In the genomic region with DNA sequence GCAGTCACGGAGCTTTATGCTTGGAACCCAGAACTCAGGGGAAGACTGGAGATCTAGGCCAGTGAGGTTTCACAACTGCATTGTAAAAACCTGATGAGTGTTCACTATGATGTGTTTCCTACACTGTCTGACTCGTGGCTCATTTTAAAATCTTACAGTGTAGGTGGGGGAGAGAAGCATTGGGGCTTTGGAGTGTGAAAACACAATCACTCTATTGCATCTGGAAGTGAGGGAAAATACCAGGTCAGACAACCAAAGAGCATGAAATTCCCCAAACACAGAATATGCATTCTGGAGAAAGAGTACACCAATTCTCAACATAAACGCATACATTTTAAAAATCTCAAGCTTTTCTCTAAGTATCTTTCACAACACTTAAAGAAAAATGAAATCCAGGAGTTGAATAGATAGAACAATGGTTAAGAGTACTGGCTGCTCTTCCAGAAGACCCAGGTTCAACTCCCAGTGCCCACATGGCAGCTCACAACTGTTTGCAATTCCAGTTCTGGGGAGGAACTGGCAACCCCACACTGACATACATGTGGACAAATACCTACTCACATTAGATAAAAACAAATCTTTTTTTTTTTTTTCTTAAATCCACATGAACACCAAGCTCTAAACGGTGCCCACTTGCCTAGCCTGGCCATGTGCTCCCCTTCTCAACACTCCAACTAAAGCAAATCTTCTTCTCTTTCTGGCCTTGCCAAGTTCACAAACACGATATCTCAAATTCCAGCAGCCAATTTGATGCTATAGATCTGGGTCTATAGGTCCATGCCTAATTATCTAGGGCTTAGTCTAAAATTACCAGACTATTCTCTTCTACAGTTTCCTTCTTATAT, we compare ENCODE assay signal across 27 mouse cellular contexts. TPM values are rescaled to one million over a fixed set of nuclear protein-coding genes. Genes with fewer than 3 reads are reported as not detected.
DNase-seq lines count a peak whose midpoint lies in the region; ATAC-seq and TF ChIP-seq lines count a peak whose summit lies in the region.
"Had no signal": no experiment of that assay in that cellular context is flagged by ENCODE, and none has a peak within 500 bp of the region (broad histone marks: within the 10 kb centered on the region; RNA-seq: fewer than 3 reads in every experiment).

No protein-coding gene starts in this region.

- no peak for TF ChIP-seq EP300 in liver, embryonic 14.5 days (IDR thresholded peaks at IDR 0.05; ENCODE audit: low read depth)
- TF ChIP-seq EP300 in stomach, postnatal 0 days (optimal IDR thresholded peaks at IDR 0.05): no peak

- no peaks in the 10 kb centered on the region for H3K4me1 ChIP-seq in intestine, embryonic 14.5 days (replicated peaks; ENCODE audit: control insufficient read depth, insufficient read depth, low read length)
- H3K4me1 ChIP-seq in intestine, embryonic 16.5 days (ENCODE audit: control insufficient read depth, insufficient read depth, low read length): no peaks in the 10 kb centered on the region
- H3K4me1 ChIP-seq in liver, embryonic 14.5 days (replicated peaks; ENCODE audit: control insufficient read depth in 2 of 2, insufficient read depth in 2 of 2, low read length in 1 of 2): no peaks in the 10 kb centered on the region
- no peaks in the 10 kb centered on the region for H3K4me1 ChIP-seq in liver, embryonic 11.5 days (replicated peaks; ENCODE audit: control insufficient read depth, insufficient read depth, low read length)
- H3K4me1 ChIP-seq in liver, embryonic 16.5 days (ENCODE audit: control insufficient read depth, low read depth, low read length): no peaks in the 10 kb centered on the region
- no peaks in the 10 kb centered on the region for H3K4me1 ChIP-seq in stomach, postnatal 0 days (replicated peaks; ENCODE audit: control insufficient read depth, insufficient read depth)
- H3K4me1 ChIP-seq: forebrain, embryonic 10.5 days; forebrain, embryonic 13.5 days; heart, embryonic 10.5 days; heart, embryonic 13.5 days had no signal

- H3K9me3 ChIP-seq in intestine, embryonic 14.5 days (ENCODE audit: control insufficient read depth, low read length): no peaks in the 10 kb centered on the region
- no peaks in the 10 kb centered on the region; the same call in 1 of the 2 replicates for H3K9me3 ChIP-seq in intestine, embryonic 16.5 days (ENCODE audit: control insufficient read depth, low read length)
- H3K9me3 ChIP-seq in liver, embryonic 14.5 days (ENCODE audit: control insufficient read depth, low read length): no peaks in the 10 kb centered on the region
- H3K9me3 ChIP-seq in liver, embryonic 11.5 days (ENCODE audit: control insufficient read depth, low read length): no peaks in the 10 kb centered on the region
- no peaks in the 10 kb centered on the region for H3K9me3 ChIP-seq in liver, embryonic 16.5 days (replicated peaks; ENCODE audit: control insufficient read depth, low read length)
- no peaks in the 10 kb centered on the region for H3K9me3 ChIP-seq in stomach, postnatal 0 days (ENCODE audit: control insufficient read depth, low read length)
- H3K9me3 ChIP-seq: forebrain, embryonic 13.5 days; heart, embryonic 10.5 days; heart, embryonic 13.5 days had no signal

- H3K9ac ChIP-seq in intestine, embryonic 14.5 days (ENCODE audit: low read length): no peak overlapping the region
- no peak overlapping the region for H3K9ac ChIP-seq in intestine, embryonic 16.5 days (ENCODE audit: low read depth, low read length)
- H3K9ac ChIP-seq in liver, embryonic 14.5 days (replicated peaks): no peak overlapping the region
- H3K9ac ChIP-seq in liver, embryonic 11.5 days (ENCODE audit: low read depth, low read length): no peak overlapping the region
- H3K9ac ChIP-seq in liver, embryonic 16.5 days (ENCODE audit: low read depth, low read length): no peak overlapping the region
- H3K9ac ChIP-seq in stomach, postnatal 0 days (ENCODE audit: low read length): no peak overlapping the region
- H3K9ac ChIP-seq: forebrain, embryonic 13.5 days; heart, embryonic 13.5 days; hindbrain, embryonic 14.5 days had no signal

- 80% methylated on average over 5 of the region's 5 CpGs for WGBS in intestine, embryonic 14.5 days
- 76% methylated on average over 5 of the region's 5 CpGs for WGBS in intestine, embryonic 16.5 days
- 47% methylated on average over 5 of the region's 5 CpGs for whole genome bisulfite sequencing in liver, embryonic 14.5 days (ENCODE audit: insufficient replicate concordance)
- 71% methylated on average over 5 of the region's 5 CpGs for WGBS in liver, embryonic 11.5 days
- 49% methylated on average over 5 of the region's 5 CpGs for WGBS in liver, embryonic 16.5 days (ENCODE audit: insufficient replicate concordance)
- WGBS in stomach, postnatal 0 days: 81% methylated on average over 5 of the region's 5 CpGs

- H3K27me3 ChIP-seq in intestine, embryonic 14.5 days (replicated peaks; ENCODE audit: control insufficient read depth, insufficient read depth, low read length): no peaks in the 10 kb centered on the region
- no peaks in the 10 kb centered on the region for H3K27me3 ChIP-seq in intestine, embryonic 16.5 days (replicated peaks; ENCODE audit: control insufficient read depth, insufficient read depth, low read length)
- no peaks in the 10 kb centered on the region for H3K27me3 ChIP-seq in liver, embryonic 14.5 days (ENCODE audit: control insufficient read depth, insufficient read depth, low read length)
- no peaks in the 10 kb centered on the region for H3K27me3 ChIP-seq in liver, embryonic 11.5 days (replicated peaks; ENCODE audit: control insufficient read depth, insufficient read depth, low read length)
- no peaks in the 10 kb centered on the region for H3K27me3 ChIP-seq in liver, embryonic 16.5 days (ENCODE audit: control insufficient read depth, insufficient read depth, low read depth, low read length)
- H3K27me3 ChIP-seq in stomach, postnatal 0 days (ENCODE audit: control insufficient read depth, insufficient read depth, low read length): no peaks in the 10 kb centered on the region
- H3K27me3 ChIP-seq: forebrain, embryonic 13.5 days; heart, embryonic 13.5 days had no signal

- no peak overlapping the region for H3K4me2 ChIP-seq in intestine, embryonic 14.5 days (ENCODE audit: low read length)
- H3K4me2 ChIP-seq in intestine, embryonic 16.5 days (ENCODE audit: low read depth, low read length): no peak overlapping the region
- H3K4me2 ChIP-seq in liver, embryonic 14.5 days (ENCODE audit: low read depth): peak overlapping the region; percentile 27; the same call in 1 of the 2 replicates
- no peak overlapping the region for H3K4me2 ChIP-seq in liver, embryonic 11.5 days
- H3K4me2 ChIP-seq in liver, embryonic 16.5 days (ENCODE audit: low read depth, low read length): 0 out of 2 replicates have a peak overlapping the region, but pooled peaks have one; percentile 11
- no peak overlapping the region for H3K4me2 ChIP-seq in stomach, postnatal 0 days (replicated peaks; ENCODE audit: low read depth)
- H3K4me2 ChIP-seq: forebrain, embryonic 13.5 days; heart, embryonic 13.5 days; hindbrain, embryonic 14.5 days had no signal

- H3K4me3 ChIP-seq in intestine, embryonic 14.5 days (ENCODE audit: low read depth, low read length): no peak overlapping the region
- H3K4me3 ChIP-seq in intestine, embryonic 16.5 days (ENCODE audit: low read length): no peak overlapping the region
- no peak overlapping the region for H3K4me3 ChIP-seq in liver, embryonic 14.5 days (ENCODE audit: insufficient read depth in 1 of 2, low read depth in 2 of 2, low read length in 2 of 2)
- H3K4me3 ChIP-seq in liver, embryonic 11.5 days (ENCODE audit: low read depth, low read length): no peak overlapping the region
- peak overlapping the region; percentile 16; the same call in 1 of the 2 replicates for H3K4me3 ChIP-seq in liver, embryonic 16.5 days (ENCODE audit: low read depth, low read length)
- no peak overlapping the region for H3K4me3 ChIP-seq in stomach, postnatal 0 days (ENCODE audit: low read depth, low read length)
- H3K4me3 ChIP-seq: forebrain, embryonic 10.5 days; forebrain, embryonic 13.5 days; heart, adult 2 months; heart, embryonic 10.5 days; heart, embryonic 13.5 days had no signal

- no peaks in the 10 kb centered on the region for H3K36me3 ChIP-seq in intestine, embryonic 14.5 days (ENCODE audit: control insufficient read depth, insufficient read depth, low read length)
- no peaks in the 10 kb centered on the region for H3K36me3 ChIP-seq in intestine, embryonic 16.5 days (ENCODE audit: control insufficient read depth, insufficient read depth, low read length)
- no peaks in the 10 kb centered on the region for H3K36me3 ChIP-seq in liver, embryonic 14.5 days (replicated peaks; ENCODE audit: control insufficient read depth, insufficient read depth, low read depth)
- no peaks in the 10 kb centered on the region for H3K36me3 ChIP-seq in liver, embryonic 11.5 days (ENCODE audit: control insufficient read depth, insufficient read depth, low read length)
- H3K36me3 ChIP-seq in liver, embryonic 16.5 days (ENCODE audit: control insufficient read depth, insufficient read depth): no peaks in the 10 kb centered on the region
- no peaks in the 10 kb centered on the region for H3K36me3 ChIP-seq in stomach, postnatal 0 days (ENCODE audit: control insufficient read depth, insufficient read depth, low read length)
- H3K36me3 ChIP-seq: forebrain, embryonic 10.5 days; heart, embryonic 10.5 days; heart, embryonic 13.5 days had no signal

- no peak for ATAC-seq in intestine, embryonic 14.5 days (replicated peaks; ENCODE audit: low FRiP score, low TSS enrichment, low read depth)
- no peak for ATAC-seq in intestine, embryonic 16.5 days
- no peak for ATAC-seq in liver, embryonic 14.5 days (ENCODE audit: insufficient read depth)
- no peak for ATAC-seq in liver, embryonic 11.5 days (replicated peaks; ENCODE audit: low FRiP score)
- ATAC-seq in liver, embryonic 16.5 days (ENCODE audit: low read depth): no peak
- ATAC-seq in stomach, postnatal 0 days (ENCODE audit: low FRiP score, low TSS enrichment): no peak
- ATAC-seq: forebrain, embryonic 13.5 days; forebrain, embryonic 16.5 days; hindbrain, postnatal 0 days had no signal

- DNase-seq in intestine, embryonic 14.5 days (ENCODE audit: low spot score): peak; percentile 9
- DNase-seq in liver, embryonic 14.5 days (ENCODE audit: low read depth in 3 of 3, low spot score in 3 of 3): no peak
- DNase-seq in liver, embryonic 11.5 days (ENCODE audit: low spot score): no peak
- no peak for DNase-seq in stomach, postnatal 0 days (ENCODE audit: low spot score)
- DNase-seq: adrenal gland, adult 2 months; adrenal gland, postnatal 25 days; B cell, adult 2 months; cerebellum, adult 18-20 months; cerebellum, adult 9-10 months; cerebellum, postnatal 14 days; gastrocnemius, postnatal 10 days; gastrocnemius, postnatal 36 days; heart, adult 2 months; heart, postnatal 14 days; heart, postnatal 4 days had no signal

- no peak overlapping the region for H3K27ac ChIP-seq in intestine, embryonic 14.5 days (ENCODE audit: low read depth)
- no peak overlapping the region for H3K27ac ChIP-seq in intestine, embryonic 16.5 days (ENCODE audit: low read length)
- H3K27ac ChIP-seq in liver, embryonic 14.5 days: no peak overlapping the region
- H3K27ac ChIP-seq in liver, embryonic 11.5 days (ENCODE audit: low read depth, low read length): no peak overlapping the region
- H3K27ac ChIP-seq in liver, embryonic 16.5 days (ENCODE audit: low read length): no peak overlapping the region; the same call in 1 of the 2 replicates
- H3K27ac ChIP-seq in stomach, postnatal 0 days (replicated peaks): no peak overlapping the region
- H3K27ac ChIP-seq: forebrain, embryonic 10.5 days; forebrain, embryonic 13.5 days; heart, adult 2 months; heart, embryonic 10.5 days; heart, embryonic 13.5 days; hindbrain, embryonic 14.5 days; hindbrain, postnatal 0 days had no signal

- no peak for TF ChIP-seq CTCF in liver, embryonic 14.5 days (IDR thresholded peaks at IDR 0.05; ENCODE audit: low read depth)
- TF ChIP-seq CTCF in stomach, postnatal 0 days (IDR thresholded peaks at IDR 0.05; ENCODE audit: low read depth): no peak

RNA-seq across cellular contexts. Expression of gene Timd2, which starts 9.2 kb away (rescaled TPM):
- 0.09 TPM in 1 of 2 replicates, not detected in the other for polyA plus RNA-seq in intestine, embryonic 14.5 days (2014; fragmentation: Nextera tagmentation; extraction: Ambion mirVana)
- polyA plus RNA-seq in intestine, embryonic 16.5 days (2015; fragmentation: Nextera tagmentation; extraction: Ambion mirVana): 1.8 and 2.4 TPM in 2 replicates
- polyA plus RNA-seq in liver, embryonic 14.5 days (2012; rRNA removed): 19.3 and 31.1 TPM in 2 replicates
- polyA plus RNA-seq in liver, embryonic 14.5 days (2014; fragmentation: Nextera tagmentation; extraction: Ambion mirVana): 39.3 and 39.7 TPM in 2 replicates
- polyA plus RNA-seq in liver, embryonic 11.5 days (2014; fragmentation: Nextera tagmentation; extraction: Ambion mirVana): 4.8 and 6.7 TPM in 2 replicates
- polyA plus RNA-seq in liver, embryonic 16.5 days (2015; fragmentation: Nextera tagmentation; extraction: Ambion mirVana): 55.6 and 56.4 TPM in 2 replicates
- 0.17 TPM in 1 of 2 replicates, not detected in the other for polyA plus RNA-seq in stomach, postnatal 0 days (2015; fragmentation: Nextera tagmentation; extraction: Ambion mirVana)
- polyA plus RNA-seq: adrenal gland, adult 2 months; embryonic facial prominence, embryonic 11.5 days; forebrain, embryonic 13.5 days; heart, adult 2 months; hindbrain, embryonic 11.5 days; hindbrain, embryonic 14.5 days; hindbrain, postnatal 0 days had no signal

RNA-seq across cellular contexts. Expression of gene Havcr1, which starts 37.2 kb away (rescaled TPM):
- polyA plus RNA-seq in intestine, embryonic 14.5 days (2014; fragmentation: Nextera tagmentation; extraction: Ambion mirVana): not detected in 2 replicates
- polyA plus RNA-seq in intestine, embryonic 16.5 days (2015; fragmentation: Nextera tagmentation; extraction: Ambion mirVana): 0.12 TPM in 1 of 2 replicates, not detected in the other
- polyA plus RNA-seq in liver, embryonic 14.5 days (2012; rRNA removed): not detected in 2 replicates
- polyA plus RNA-seq in liver, embryonic 14.5 days (2014; fragmentation: Nextera tagmentation; extraction: Ambion mirVana): not detected in 2 replicates
- 0.12 and 0.22 TPM in 2 replicates for polyA plus RNA-seq in liver, embryonic 11.5 days (2014; fragmentation: Nextera tagmentation; extraction: Ambion mirVana)
- 0.06 and 0.14 TPM in 2 replicates for polyA plus RNA-seq in liver, embryonic 16.5 days (2015; fragmentation: Nextera tagmentation; extraction: Ambion mirVana)
- polyA plus RNA-seq in stomach, postnatal 0 days (2015; fragmentation: Nextera tagmentation; extraction: Ambion mirVana): not detected in 2 replicates
- polyA plus RNA-seq: adrenal gland, adult 2 months; embryonic facial prominence, embryonic 11.5 days; forebrain, embryonic 10.5 days; forebrain, embryonic 13.5 days; forebrain, embryonic 16.5 days; heart, adult 2 months; heart, embryonic 10.5 days; heart, embryonic 13.5 days; heart, embryonic 16.5 days; hindbrain, embryonic 11.5 days; hindbrain, embryonic 14.5 days; hindbrain, postnatal 0 days had no signal

Comparison
In these comparisons a context has a peak if more than half of its experiments do, and no peak if none do; other contexts are left out.
1. H3K4me2 ChIP-seq: peak in liver, embryonic 14.5 days (single experiment) and liver, embryonic 16.5 days (single experiment); none in intestine, embryonic 14.5 days (single experiment), intestine, embryonic 16.5 days (single experiment), liver, embryonic 11.5 days (single experiment) and stomach, postnatal 0 days (single experiment).